In genomic region chr13:18974351-18974750, GRCm38 (mm10) we compare ENCODE assay signal across 14 mouse cellular contexts.
"Had no signal": no experiment of that assay in that cellular context is flagged by ENCODE, and none has a peak within 500 bp of the region (broad histone marks: within the 10 kb centered on the region; RNA-seq: fewer than 3 reads in every experiment).

No protein-coding gene starts in this region.

- H3K27me3 ChIP-seq: limb, embryonic 12.5 days; liver, embryonic 13.5 days; lung, embryonic 15.5 days; midbrain, embryonic 13.5 days had no signal

- ATAC-seq: liver, postnatal 0 days; midbrain, embryonic 13.5 days had no signal

- H3K27ac ChIP-seq: limb, embryonic 12.5 days; liver, embryonic 13.5 days; lung, embryonic 15.5 days; midbrain, embryonic 13.5 days had no signal

- H3K4me3 ChIP-seq: limb, embryonic 12.5 days; liver, embryonic 13.5 days; lung, embryonic 15.5 days; midbrain, embryonic 13.5 days had no signal

- H3K4me2 ChIP-seq: limb, embryonic 12.5 days; liver, embryonic 13.5 days; lung, embryonic 15.5 days; midbrain, embryonic 13.5 days had no signal

- H3K9ac ChIP-seq: limb, embryonic 12.5 days; liver, embryonic 13.5 days; liver, postnatal 0 days; lung, embryonic 15.5 days; midbrain, embryonic 13.5 days had no signal

- H3K9me3 ChIP-seq: limb, embryonic 12.5 days; liver, embryonic 13.5 days; lung, embryonic 15.5 days; midbrain, embryonic 13.5 days had no signal

- H3K36me3 ChIP-seq: limb, embryonic 12.5 days; liver, embryonic 13.5 days; lung, embryonic 15.5 days had no signal

- H3K4me1 ChIP-seq: limb, embryonic 12.5 days; liver, embryonic 13.5 days; lung, embryonic 15.5 days; midbrain, embryonic 13.5 days had no signal

- DNase-seq: kidney, postnatal 25 days; layer of hippocampus, adult 9-11 months; layer of hippocampus, postnatal 36 days; liver; liver, embryonic 13.5 days; liver, postnatal 0 days; lung, postnatal 14 days; right cerebral cortex, adult 18-20 months; right cerebral cortex, postnatal 25 days; thymus, adult 18-20 months; thymus, postnatal 14 days had no signal
